Mouse (Mus musculus) gastrocnemius, postnatal 14 days (tissue): ENCODE data around the gene Slc43a1. TPM values are rescaled to one million over a fixed set of nuclear protein-coding genes. Genes with fewer than 3 reads are reported as not detected.

Experiments
- DNase-seq: peaks from one replicate; pipeline ENCODE4 v3.0.0; 2021; ENCODE audit warnings: mixed read lengths
- intact Hi-C: fragments of 180-260 bp; cut with DNase I; formaldehyde crosslinking; loops from one replicate; pipeline ENCODE4 v1.15.1; 2025; ENCODE audit warnings: low total_unique reads
- total RNA-seq, 2 experiments: library from RNA; stranded (reverse); gene quantifications; 2 replicates each; pipeline ENCODE4 v1.2.3; 2021

Slc43a1 gene
- total RNA-seq, 2 experiments from 2014 or later, result 6.2 to 16.1 TPM

DNA sequence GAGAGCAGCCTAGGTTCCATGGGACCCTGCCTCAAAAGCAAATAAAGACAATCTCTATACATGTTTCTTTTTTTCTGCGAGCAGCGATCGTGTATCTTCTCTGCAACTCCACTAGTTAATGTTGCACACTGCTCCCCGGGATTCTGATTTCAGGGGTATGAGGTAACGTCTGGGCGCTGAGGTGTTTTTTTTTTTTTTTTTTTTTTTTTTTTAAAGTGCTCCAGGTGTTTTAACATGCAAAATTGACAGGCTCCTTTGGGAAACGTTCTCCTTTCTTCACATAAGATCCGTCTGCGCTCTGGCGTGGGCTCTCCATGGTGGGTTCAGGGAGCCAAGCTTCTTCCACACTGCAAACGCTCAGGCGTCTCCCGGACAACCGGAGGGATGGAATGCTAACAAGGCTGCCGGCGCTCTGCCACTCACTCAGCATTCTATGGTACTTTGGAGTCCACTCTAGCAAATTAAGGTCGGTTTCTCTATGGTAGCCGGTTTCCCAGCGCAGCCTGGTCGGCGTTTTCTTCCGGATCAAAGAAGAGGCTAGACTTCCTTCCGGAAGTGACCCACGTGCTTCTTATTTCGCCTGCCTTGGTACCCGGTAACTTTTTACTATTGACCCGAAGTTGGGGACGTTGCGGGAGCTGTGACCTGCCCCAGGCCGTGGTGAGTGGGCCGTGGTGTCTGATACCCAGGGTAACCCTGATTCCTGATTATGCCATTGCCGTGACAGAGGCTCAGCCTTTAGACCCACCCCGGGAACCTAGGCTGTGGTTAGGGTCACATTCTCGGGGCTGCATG lies 12.0 kb upstream of the Slc43a1 start, which contains the start of gene Timm10:
Timm10 (plus strand) TSS at position 510 of the 795 bp plus-strand sequence.
- peak; percentile 86 for DNase-seq

DNA sequence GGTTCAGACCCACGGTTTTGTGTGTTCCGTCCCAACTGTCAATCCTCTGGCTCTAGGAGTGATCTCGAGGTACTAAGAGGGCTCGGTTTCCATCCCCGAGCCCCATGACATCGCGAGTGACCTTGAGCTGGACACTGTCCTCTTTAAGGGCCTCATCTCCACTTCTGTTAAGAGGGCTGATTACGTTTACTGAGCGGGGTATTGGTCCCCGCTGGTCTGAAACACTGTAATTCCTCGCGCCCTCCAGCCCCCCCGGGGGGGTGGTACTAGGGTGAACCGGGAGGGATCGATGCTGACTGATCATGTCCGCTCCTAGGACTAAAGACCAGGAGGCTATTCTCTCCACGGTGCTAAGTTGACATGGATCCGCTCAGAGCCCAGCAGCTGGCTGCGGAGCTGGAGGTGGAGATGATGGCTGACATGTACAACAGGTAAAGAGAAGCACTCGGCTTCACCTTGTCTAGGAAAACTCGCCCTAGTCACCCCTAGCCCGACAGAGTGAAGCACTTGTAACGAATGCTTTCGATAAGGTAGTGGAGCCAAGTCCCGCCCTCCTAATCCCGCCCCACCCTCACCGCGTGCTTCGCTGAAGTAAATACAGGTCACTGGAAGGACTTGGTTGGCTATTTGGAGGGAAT lies 11.2 kb upstream of the Slc43a1 start:
- intact Hi-C loops, result no loop called here
- no peak for DNase-seq

More for the DNA sequence above, 12.0 kb upstream of the Slc43a1 start, which contains the start of gene Timm10:
- intact Hi-C loops, result no loop called here

DNA sequence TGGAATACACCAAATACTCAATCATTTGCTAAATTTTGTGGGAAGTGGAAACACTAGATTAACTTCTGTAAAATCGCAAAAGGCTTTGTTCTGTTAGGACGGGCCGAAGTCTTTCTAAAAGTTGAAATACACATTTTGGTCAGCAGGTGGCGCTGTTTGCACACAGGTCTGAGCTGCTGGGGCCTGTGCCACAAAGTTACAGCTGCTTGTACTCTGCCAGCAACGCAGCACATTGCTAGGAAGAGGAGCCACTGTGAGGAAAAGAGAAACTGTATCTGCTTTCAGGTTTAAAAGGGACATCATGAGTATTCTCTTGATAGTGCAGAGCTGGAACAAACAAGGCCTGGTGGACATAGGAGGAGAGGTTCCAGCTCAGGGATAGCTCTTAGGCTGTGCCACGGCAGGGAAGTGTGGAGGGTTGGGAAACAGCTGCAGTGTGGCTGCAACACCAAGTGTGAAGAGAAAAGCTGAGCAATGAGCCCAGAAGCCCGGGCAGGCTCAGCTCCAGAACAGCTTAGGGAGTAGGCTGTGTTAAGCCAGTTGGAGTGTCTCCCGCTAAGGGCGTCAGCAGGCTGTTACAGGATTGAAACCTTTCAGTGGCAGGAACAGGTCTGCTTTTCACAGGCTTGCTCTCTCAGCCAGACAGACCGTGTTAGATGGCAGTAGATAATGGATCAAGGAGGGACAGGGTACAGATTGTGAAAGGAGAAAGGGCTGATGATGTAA lies 6.8 kb upstream of the Slc43a1 start:
- intact Hi-C loops, result loop anchor here (5.0 kb wide), 2 partner anchors 35 to 55 kb away; partner anchors contain the start of gene Rtn4rl2
- DNase-seq, result peak; percentile 90

DNA sequence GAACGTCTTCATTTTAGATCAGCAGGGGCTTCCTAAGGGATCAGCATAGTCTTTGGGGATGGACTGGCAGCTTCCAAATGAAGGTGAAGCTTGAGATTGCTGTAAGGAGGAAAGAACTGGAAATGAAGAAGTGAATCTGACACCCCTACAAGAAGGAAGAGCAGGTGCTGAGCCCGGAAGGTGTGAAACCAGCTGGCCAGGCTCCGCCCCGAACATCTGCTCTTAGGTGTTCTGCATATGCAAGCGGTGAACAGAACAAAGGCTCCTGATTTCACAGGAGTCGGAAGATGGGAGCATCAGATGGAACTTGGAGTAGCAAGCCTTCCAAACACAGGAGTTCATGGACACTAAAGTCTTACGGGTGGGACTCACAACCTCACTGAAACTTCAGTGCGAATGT lies 1.5 kb upstream of the Slc43a1 start:
- DNase-seq, result no peak
- intact Hi-C loops, result no loop called here

DNA sequence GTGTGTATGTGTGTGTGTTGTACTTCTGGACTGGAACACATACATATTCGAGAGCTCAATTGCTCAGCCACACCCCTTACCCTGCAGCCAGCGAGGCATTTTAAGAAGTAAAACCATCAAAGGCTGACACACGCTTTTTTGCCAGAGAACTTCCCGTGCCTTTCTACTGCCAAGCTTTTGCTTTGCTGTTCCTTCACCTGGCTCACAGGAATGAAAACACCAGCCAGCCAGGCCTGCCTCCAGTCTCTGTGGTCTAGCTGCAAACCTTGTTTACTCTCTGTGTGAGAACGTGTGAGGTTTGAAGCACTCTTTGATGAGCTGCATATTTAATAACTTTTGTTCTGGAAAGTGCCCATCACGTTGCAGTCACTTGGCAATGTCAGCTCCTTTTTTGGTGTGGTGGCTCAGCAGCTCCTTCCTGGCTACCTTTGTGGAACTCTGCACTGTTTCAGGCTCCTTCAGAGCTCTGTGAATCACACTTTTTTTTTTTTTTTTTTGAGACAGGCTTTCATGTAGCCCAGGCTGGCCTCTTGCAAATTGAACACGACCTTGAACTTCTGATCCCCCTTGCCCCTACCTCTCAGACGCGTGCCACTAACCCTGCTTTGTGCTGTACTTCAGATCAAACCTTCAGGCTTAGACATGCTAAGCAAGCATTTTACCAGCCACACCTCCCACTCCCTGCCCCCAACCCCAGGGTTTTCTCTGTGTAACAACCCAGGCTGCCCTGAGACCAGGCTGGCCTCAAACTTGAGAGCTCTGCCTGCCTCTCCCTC lies 645 bp upstream of the Slc43a1 start:
- intact Hi-C loops, result no loop called here

DNA sequence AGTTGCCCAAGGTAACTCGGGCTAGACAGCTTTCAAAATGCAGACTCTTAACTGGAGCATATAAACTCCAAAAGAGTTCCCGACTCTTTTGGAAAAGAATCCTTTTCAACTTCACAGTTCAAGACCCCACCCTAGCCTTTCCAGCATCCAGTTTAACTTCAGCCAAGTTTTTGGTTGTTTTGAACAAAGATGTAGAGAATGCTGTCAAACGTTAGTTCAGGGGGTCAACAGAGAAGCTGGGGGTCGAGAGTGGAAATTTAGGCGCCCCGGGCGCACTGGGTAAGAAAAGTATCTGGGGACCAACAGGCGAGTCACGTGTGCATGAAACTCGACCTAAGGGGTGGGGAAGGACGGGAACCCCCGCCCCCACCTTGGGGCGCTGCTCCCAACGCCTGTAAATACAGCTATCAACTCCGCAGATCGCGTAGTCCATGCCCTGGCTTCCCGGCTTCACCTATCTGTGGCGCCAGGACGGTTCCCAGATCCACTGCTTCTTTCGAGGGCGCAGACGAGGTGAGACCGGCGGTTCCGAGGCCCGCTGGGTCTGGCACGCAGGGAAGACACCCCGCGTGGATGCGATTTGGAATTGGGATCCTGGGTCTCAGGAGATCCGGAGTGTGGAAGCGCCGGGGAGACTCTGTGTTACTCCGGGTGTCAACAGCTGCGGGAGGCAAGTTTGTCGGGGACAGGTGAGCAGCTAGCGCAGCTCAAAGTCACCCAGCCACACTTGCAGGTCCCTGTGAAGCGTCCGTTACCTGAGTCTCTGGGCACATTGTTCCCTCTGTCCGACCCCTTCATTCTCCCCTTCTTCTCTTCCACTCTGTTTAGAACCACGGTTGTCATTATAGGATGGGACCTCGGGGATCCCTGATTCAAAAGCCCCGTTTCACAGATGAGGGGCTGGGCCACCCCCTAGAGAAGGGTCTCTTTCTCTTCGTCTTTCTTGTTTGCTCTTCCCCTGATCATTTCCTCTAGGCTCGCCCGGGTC lies 637 bp downstream of the Slc43a1 start:
- intact Hi-C loops, result no loop called here
- peak; percentile 67 for DNase-seq

More for the DNA sequence above, 645 bp upstream of the Slc43a1 start:
- no peak for DNase-seq

DNA sequence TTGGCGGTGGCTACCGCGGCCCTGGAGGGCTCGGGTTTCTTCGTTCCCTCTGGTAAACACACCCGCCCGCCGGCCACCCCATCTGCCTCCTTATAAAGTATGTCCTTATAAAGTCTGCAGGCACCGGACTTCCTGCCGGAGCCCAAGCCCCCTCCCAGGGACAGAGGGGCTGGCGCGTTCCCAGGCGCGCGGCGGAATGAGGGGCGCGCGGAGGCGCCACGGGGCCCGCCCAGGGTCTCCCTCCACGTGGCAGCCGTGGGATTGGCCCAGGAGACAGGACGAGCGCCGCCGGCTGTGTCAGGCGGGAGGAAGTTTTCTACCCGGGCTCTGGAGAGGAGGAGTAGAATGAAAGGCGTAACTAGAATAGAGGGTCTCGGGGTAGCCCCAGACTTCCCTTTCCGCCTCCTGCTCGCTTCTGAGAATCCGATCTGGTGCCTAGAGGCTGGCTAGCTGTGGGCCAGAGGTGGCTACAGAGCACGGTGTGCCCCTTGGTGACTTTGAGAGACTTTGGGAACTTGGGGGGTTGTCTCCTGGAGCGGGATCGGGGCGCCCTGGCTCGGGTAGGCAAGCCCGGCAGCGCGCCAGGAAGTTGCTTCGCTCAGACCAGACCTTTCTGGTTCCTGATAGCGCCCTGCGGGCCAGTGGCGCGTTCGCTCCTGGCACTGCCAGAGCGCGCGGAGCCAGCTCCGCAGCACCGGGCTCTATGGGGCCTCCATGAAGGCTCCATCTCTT lies 1.5 kb downstream of the Slc43a1 start:
- intact Hi-C loops, result no loop called here
- peak; percentile 83 for DNase-seq

DNA sequence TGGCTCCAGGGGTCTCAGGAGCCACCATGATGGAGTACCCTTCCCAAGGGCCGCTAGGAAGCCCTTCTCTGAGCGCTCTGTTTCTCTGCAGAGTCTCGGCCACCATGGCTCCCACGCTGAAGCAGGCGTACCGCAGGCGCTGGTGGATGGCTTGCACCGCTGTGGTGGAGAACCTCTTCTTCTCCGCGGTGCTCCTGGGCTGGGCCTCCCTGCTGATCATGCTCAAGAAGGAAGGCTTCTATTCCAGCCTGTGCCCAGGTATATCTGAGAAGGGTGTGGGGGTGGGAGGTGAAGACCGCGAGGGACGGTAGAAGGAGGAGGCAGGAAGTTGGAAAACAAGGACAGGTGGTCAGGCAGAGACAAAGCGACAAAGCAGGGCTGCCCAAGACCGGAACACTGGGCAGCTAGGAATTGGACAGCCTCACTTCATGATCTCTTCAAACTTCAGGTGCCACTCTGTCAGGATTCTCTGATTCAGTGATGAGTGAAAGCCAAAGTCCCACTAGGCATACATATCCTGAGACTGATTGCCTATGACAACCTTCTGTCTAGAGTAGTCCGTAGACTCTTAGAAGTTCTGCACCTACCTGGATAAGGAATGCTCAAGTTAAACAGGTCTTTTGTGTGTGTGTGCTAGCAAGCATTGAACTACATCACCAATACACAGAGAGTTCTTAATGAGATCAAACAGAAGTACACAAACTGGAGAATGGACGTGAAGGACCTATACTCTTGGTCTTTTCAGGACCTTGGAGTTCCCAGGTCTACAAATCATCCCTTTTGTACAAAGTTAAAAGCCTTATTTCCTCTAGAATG lies 2.3 kb downstream of the Slc43a1 start:
- no peak for DNase-seq
- intact Hi-C loops, result no loop called here

DNA sequence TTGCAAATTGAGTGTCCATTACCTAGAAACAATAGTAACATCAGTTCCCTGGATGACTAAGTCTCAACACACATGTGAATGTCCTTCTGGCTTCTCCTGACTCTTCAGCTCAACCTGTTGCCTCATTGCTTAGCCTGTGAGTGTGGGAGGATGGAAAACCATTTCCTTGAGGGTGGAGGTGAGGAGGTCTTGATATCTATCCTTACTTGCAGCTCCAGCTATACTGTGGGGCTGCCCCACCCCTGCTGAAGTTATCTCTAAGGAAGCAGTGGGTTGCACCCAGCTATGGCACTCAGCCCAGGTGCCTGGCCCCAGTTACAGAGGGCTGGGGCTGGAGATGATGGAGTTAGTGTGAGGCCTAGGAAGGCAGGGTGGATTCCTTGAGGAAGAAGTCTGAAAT lies 3.3 kb downstream of the Slc43a1 start:
- DNase-seq, result no peak
- intact Hi-C loops, result no loop called here

DNA sequence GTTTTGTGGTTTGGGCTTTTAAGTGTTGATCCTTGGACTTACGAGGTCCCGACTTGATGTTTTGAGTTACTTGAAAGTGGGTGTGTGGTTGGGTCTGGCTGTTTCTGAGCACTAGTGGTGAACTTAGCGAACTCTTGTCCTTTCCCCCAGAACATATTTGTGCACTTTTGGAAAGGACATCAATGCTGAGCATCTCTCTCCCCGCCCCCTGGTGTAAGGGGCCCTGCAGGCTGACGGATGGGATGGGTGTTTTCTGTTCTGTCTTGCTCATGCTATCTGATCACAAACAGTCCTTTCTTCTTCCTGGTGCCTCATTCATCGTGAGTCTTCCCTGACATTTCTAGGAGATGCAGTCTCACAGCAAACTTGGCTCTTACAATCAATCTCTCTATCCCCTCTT lies 5.0 kb downstream of the Slc43a1 start:
- intact Hi-C loops, result no loop called here

DNA sequence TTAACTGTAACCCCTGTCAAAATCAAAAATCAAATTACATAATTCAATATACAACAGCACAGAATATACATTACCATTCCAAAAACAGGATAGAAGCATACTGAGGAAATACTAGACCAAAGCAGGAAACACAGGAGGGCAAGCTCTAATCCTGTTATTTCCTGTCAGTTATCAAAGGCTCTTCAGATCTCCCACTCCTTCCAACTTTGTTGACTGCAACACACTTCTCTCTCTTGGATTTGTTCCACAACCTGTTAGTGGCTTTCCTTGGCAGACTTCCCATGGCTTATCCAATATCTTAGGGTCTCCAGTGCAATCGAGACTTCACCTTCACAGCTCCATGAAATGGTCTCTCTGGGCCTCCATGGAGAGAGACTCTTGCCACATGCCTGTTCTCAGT lies 6.6 kb downstream of the Slc43a1 start:
- no peak for DNase-seq
- intact Hi-C loops, result no loop called here

More for the DNA sequence above, 5.0 kb downstream of the Slc43a1 start:
- DNase-seq, result no peak

DNA sequence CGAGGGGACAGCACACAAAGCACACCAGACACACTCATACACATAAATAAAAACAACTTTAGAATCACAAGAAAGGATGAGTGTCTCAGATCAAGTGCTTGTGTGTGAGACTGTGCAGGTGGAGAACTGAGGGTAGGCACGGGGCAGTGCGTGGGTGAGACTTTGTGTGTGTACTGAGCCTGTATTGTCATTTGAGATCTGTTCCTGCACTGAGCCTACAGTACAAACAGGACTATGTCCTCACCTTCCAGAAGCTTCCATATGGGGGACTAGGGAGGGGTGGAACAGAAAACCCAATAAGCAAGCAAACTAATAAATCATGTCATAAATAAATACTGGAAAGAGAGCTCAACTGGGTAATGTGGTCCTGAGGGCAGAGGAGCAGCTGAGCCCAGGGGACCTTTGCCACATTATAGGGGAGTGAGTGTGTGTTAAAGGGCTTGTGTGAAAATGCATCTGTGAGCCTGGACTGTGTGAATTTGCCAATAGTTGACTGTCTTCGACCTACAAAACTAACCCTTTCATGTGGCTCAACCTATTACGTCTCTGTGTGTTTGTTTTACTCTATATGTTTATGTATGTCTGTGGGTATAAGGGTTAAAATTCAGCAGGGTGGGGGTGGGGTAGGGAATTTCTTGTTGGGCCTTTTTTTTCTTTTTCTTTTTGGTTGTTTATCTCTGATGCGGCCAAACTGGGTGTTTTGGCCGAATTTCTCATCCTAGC lies 11.9 kb downstream of the Slc43a1 start:
- no peak for DNase-seq
- intact Hi-C loops, result no loop called here

DNA sequence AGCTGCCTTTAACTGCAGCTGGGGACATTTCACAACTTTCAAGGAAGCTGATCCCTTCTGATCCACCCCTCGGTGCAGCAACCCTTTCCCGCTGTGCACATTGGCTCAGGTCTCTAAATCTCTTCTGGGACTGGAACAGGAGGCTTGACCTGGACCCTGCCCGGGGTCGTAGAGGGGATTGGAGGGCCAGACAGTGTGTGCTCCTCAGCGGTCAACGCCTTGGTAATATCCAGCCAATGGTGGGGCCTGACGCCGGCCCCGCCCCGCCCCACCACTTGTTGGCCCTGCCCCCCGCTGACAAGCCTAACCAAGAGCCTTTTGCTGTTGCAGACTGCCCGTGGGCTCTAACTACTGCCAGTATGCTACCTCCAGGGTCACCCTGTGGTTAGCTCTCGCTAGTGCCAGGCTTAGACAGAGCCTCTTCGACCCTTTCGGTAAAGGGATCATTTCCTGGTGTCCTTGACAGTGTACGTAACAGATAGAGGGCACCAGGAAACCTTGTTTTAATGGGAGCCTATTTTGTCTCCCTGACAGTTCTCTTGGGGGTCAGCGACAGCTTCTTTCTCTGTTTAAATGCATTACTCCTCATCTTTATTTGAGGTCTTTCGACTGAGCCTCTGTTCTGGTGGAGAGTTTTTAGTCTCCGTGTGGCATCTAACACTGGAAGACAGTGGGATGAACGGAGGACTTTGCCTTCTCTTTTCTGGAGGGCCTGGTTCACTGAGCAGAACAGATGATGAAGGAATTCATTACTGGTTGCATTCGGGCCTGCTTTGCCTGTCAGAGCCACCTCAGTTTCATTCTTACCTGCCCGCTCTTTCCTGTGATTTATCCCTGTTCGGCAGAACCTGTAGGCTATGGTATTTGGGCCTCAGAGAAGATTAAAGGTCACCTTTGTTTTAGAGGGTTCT lies 12.7 kb downstream of the Slc43a1 start:
- intact Hi-C loops, result loop anchor here (2.0 kb wide), 1 partner anchor 17 kb away; no protein-coding TSS in a partner anchor

DNA sequence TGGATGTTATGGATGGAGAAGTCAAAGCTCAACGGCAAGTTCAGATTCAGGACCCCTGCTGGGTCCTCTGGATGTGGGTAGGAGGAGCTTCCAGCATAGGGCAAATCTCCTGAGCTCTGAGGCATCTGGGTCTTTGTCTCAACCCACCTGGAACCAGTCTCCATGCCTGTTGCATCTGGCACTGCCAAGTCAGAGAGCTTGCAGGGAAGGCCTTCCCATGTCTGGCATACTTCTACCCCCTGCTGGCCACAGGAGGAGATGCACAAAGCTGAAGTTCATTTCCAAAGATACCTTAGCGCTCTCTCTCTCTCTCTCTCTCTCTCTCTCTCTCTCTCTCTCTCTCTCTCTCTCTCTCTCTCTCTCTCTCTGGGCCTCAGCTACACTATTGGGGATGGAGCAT lies 17.1 kb downstream of the Slc43a1 start:
- peak; percentile 60 for DNase-seq
- intact Hi-C loops, result no loop called here

More for the DNA sequence above, 12.7 kb downstream of the Slc43a1 start:
- peak; percentile 86 for DNase-seq

DNA sequence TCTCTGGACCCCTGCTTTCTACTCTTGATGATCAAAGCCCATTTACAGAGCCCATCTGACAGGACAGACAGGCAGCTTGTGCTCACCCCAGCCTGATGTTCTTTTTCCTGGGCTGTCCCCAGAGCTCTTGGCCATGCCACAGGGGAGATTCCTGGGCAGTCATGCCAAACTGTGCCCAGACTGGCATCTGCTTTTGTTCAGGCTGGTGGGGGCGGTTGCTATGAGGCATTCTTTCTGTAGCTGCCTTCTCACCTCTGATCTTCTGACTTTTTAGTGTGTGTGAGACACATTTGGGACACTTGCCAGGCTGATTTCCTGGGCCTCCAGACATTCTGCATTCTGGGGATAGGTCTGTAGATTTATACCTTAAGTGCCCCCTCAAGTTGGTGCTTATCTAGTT lies 19.9 kb downstream of the Slc43a1 start:
- no peak for DNase-seq
- intact Hi-C loops, result no loop called here
